Mouse (Mus musculus) kidney, embryonic 14.5 days (tissue): ENCODE results near the gene Hhipl1. TPM values are rescaled to one million over a fixed set of nuclear protein-coding genes. Genes with fewer than 3 reads are reported as not detected.
A peak's percentile ranks its signal among the peaks of the same experiment; 100 is the strongest.

ENCODE experiments used
- ATAC-seq: fragments of 200-750 bp; cut with Nextera tagmentation; 2 replicates; pipeline ENCODE4 v1.8.0; 2017; ENCODE audit warnings: moderate number of reproducible peaks, mild to moderate bottlenecking, moderate TSS enrichment, moderate library complexity; ENCODE audit not compliant: low FRiP score, low TSS enrichment
- H3K27ac ChIP-seq: fragments of 300-500 bp; sonication (generic); 2 replicates; pipeline ENCODE4 v1.5.1; 2014; ENCODE audit warnings: low read depth, mild to moderate bottlenecking, low read length, moderate library complexity, mixed read lengths
- H3K27me3 ChIP-seq: fragments of 300-500 bp; sonication (generic); 2 replicates; pipeline ENCODE4 v1.6.1; 2014; ENCODE audit warnings: mild to moderate bottlenecking, low read length; ENCODE audit not compliant: control insufficient read depth, insufficient read depth
- H3K36me3 ChIP-seq: fragments of 300-500 bp; sonication (generic); 2 replicates; pipeline ENCODE4 v1.6.1; 2014; ENCODE audit warnings: low read length, mixed read lengths; ENCODE audit not compliant: control insufficient read depth, insufficient read depth
- H3K4me1 ChIP-seq: fragments of 300-500 bp; sonication (generic); 2 replicates; pipeline ENCODE4 v1.6.1; 2014; ENCODE audit warnings: low read length, mixed read lengths; ENCODE audit not compliant: control insufficient read depth, insufficient read depth
- H3K4me2 ChIP-seq: fragments of 300-500 bp; sonication (generic); replicated peaks from 2 replicates; pipeline ENCODE4 v1.6.1; 2014; ENCODE audit warnings: low read depth, mild to moderate bottlenecking, low read length
- H3K4me3 ChIP-seq: fragments of 300-500 bp; sonication (generic); 2 replicates; pipeline ENCODE4 v1.5.1; 2014; ENCODE audit warnings: mild to moderate bottlenecking, low read length
- H3K9ac ChIP-seq: fragments of 300-500 bp; sonication (generic); 2 replicates; pipeline ENCODE4 v1.6.1; 2014; ENCODE audit warnings: low read depth, mild to moderate bottlenecking, low read length, moderate library complexity
- H3K9me3 ChIP-seq: fragments of 300-500 bp; sonication (generic); 2 replicates; pipeline ENCODE4 v1.6.1; 2016; ENCODE audit warnings: low read length; ENCODE audit not compliant: control insufficient read depth
- WGBS: fragments of 180-500 bp; shearing (Covaris S2); extraction: QIAGEN DNeasy Blood & Tissue Kit; methylation state at CpG from one replicate; pipeline ENCODE4 v1.1.7; 2014; 5-methylcytosine and 5-hydroxymethylcytosine counted together
- polyA plus RNA-seq: library from polyadenylated mRNA; unstranded; fragments of >200 nt; fragmentation: Nextera tagmentation; extraction: Ambion mirVana; gene quantifications from 2 replicates; pipeline ENCODE4 v1.2.1, GENCODE M21; 2014

Hhipl1 gene
- polyA plus RNA-seq, 1 experiment from 2014 or later: 0.61 TPM

- ATAC-seq: no peak
- H3K9ac ChIP-seq: 0 out of 2 replicates have a peak overlapping the region, but pooled peaks have one; percentile 19
- WGBS: 45% methylated on average over 6 of the region's 6 CpGs
Observed at GRCm38 (mm10) chr12:108371429-108371765, 65.3 kb downstream of the Hhipl1 start.

GRCm38 (mm10) chr12:108372241-108372640, 66.2 kb downstream of the Hhipl1 start:
- ATAC-seq: no peak
- Histone ChIP-seq H3K27me3 (no peaks in the 10 kb centered on the region), H3K36me3 (no peaks in the 10 kb centered on the region), H3K4me3 (no peak overlapping the region), H3K4me2 (no peak overlapping the region), H3K9ac (no peak overlapping the region), H3K9me3 (no peaks in the 10 kb centered on the region), H3K27ac (no peak overlapping the region), H3K4me1 (peaks cover 32% of the 10 kb centered on the region)
- WGBS: 87% methylated on average over 17 of the region's 17 CpGs

More at GRCm38 (mm10) chr12:108371429-108371765, 65.3 kb downstream of the Hhipl1 start:
- H3K27me3 ChIP-seq: no peaks in the 10 kb centered on the region
- no peak overlapping the region for H3K4me3 ChIP-seq
- H3K27ac ChIP-seq: peak overlapping the region; percentile 30; the same call in 1 of the 2 replicates
- peaks cover 32% of the 10 kb centered on the region for H3K4me1 ChIP-seq
- H3K4me2 ChIP-seq: no peak overlapping the region
- no peaks in the 10 kb centered on the region for H3K9me3 ChIP-seq
- no peaks in the 10 kb centered on the region for H3K36me3 ChIP-seq

GRCm38 (mm10) chr12:108373611-108374010, 67.5 kb downstream of the Hhipl1 start:
- no peaks in the 10 kb centered on the region for H3K9me3 ChIP-seq
- H3K27ac ChIP-seq: peak overlapping the region; percentile 14; the same call in 1 of the 2 replicates
- no peaks in the 10 kb centered on the region for H3K36me3 ChIP-seq
- H3K4me2 ChIP-seq: no peak overlapping the region
- 16% methylated on average over 9 of the region's 9 CpGs for WGBS
- no peak overlapping the region for H3K4me3 ChIP-seq
- peaks cover 32% of the 10 kb centered on the region for H3K4me1 ChIP-seq
- H3K9ac ChIP-seq: no peak overlapping the region
- no peaks in the 10 kb centered on the region for H3K27me3 ChIP-seq
- no peak; the same call in 1 of the 2 replicates for ATAC-seq

- no peak for ATAC-seq
- Histone ChIP-seq H3K27me3 (no peaks in the 10 kb centered on the region), H3K36me3 (no peaks in the 10 kb centered on the region), H3K4me3 (no peak overlapping the region), H3K9me3 (no peaks in the 10 kb centered on the region), H3K4me1 (peaks cover 28% of the 10 kb centered on the region), H3K4me2 (no peak overlapping the region), H3K9ac (no peak overlapping the region), H3K27ac (no peak overlapping the region)
- WGBS: 70% methylated on average over 8 of the region's 8 CpGs
Observed at GRCm38 (mm10) chr12:108374689-108375088, 68.6 kb downstream of the Hhipl1 start.

DNA sequence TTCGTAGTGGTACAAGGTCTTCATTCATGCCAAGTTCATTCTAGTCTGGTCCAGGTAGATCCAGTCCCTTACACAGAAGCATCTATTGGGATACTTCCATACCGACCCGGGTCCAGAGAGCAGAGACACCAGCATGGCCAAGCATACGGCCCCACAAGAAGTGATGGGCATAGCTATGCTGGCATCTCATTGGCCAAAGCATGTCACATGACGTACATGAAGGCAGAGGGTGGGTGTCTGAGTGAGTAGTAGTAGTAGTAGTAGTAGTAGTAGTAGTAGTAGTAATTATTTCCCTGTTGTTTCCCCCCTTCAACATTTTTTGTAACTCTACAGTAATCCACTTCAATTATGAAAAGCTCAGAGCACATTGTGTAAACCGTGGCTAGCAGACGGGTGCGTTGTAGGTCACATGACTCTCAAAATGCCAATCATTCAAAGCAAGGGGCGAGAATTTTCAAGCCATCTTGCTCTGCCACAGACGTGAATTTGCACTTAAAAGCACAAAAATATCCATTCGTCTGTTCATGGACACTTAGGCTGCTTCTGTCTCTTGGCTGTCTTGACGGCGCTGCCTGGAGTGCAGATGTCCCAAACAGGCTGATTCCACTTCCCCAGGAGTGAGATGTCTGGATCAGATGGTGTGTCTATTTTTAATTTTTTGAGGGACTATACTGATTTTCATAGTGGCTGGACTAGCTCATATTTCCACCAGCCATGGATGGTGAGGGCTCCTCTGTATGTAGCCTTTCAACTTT, 72.5 kb downstream of the Hhipl1 start:
- Histone ChIP-seq H3K4me2 (no peak overlapping the region), H3K27ac (no peak overlapping the region), H3K27me3 (no peaks in the 10 kb centered on the region), H3K9ac (no peak overlapping the region), H3K9me3 (no peaks in the 10 kb centered on the region), H3K4me3 (no peak overlapping the region), H3K36me3 (no peaks in the 10 kb centered on the region), H3K4me1 (peaks cover 15% of the 10 kb centered on the region)
- 86% methylated on average over 13 of the region's 13 CpGs for WGBS
- no peak for ATAC-seq

Other genes with a start within 250 kb of the Hhipl1 start
- 49.4 and 77.7 TPM in 2 replicates for gene Setd3, start 127.0 kb upstream of the Hhipl1 start, polyA plus RNA-seq
- 6.9 and 8.1 TPM in 2 replicates for gene Ccnk, start 126.7 kb upstream of the Hhipl1 start, polyA plus RNA-seq
- 9.9 and 11.0 TPM in 2 replicates for gene Ccdc85c, start 30.8 kb upstream of the Hhipl1 start, polyA plus RNA-seq
- 4.7 and 5.8 TPM in 2 replicates for gene Cyp46a1, start 28.1 kb downstream of the Hhipl1 start, polyA plus RNA-seq
- 31.3 and 56.5 TPM in 2 replicates for gene Eml1, start 64.7 kb downstream of the Hhipl1 start, polyA plus RNA-seq
- 73.7 and 91.5 TPM in 2 replicates for gene Evl, start 248.4 kb downstream of the Hhipl1 start, polyA plus RNA-seq